Mouse (Mus musculus): ENCODE results near the gene Evi5. TPM values are rescaled to one million over a fixed set of nuclear protein-coding genes. Genes with fewer than 3 reads are reported as not detected.

Evi5 gene
- total and polyA plus RNA-seq, 2 experiments from 2014 or later = 57.7 to 60.1 TPM

GRCm38 (mm10) chr5:107695019-107695418 is 179.9 kb downstream of the Evi5 start:
- no peak for TF ChIP-seq CTCF (IDR thresholded peaks at IDR 0.05; ENCODE audit: low read depth)
- Histone ChIP-seq H3K9ac (replicated peaks; ENCODE audit: low read length) (no peak overlapping the region), H3K4me2 (ENCODE audit: low read depth, low read length) (no peak overlapping the region), H3K27me3 (ENCODE audit: insufficient read depth, low read length) (no peaks in the 10 kb centered on the region), H3K36me3 (ENCODE audit: insufficient read depth, low read length) (no peaks in the 10 kb centered on the region), H3K4me3 (ENCODE audit: low read length) (no peak overlapping the region), H3K4me1 (ENCODE audit: insufficient read depth, low read length) (no peaks in the 10 kb centered on the region), H3K27ac (no peak overlapping the region), H3K9me3 (ENCODE audit: low read length) (no peaks in the 10 kb centered on the region)
- no peak for ATAC-seq
- 88% methylated on average over 3 of the region's 3 CpGs for WGBS
- no peak for DNase-seq (ENCODE audit: low spot score)

Other genes starting within 250 kb of the Evi5 start
- 0.05 TPM in 1 of 2 replicates, not detected in the other for gene Gfi1, start 149.1 kb downstream of the Evi5 start, total RNA-seq (2014; rRNA removed)
- gene Gfi1, start 149.1 kb downstream of the Evi5 start, polyA plus RNA-seq (2015; fragmentation: Nextera tagmentation; extraction: Ambion mirVana) = 0.06 TPM in 1 of 2 replicates, not detected in the other
- not detected in 2 replicates for gene Ube2d2b, start 45.0 kb downstream of the Evi5 start, total RNA-seq (2014; rRNA removed)
- gene Ube2d2b, start 45.0 kb downstream of the Evi5 start, polyA plus RNA-seq (2015; fragmentation: Nextera tagmentation; extraction: Ambion mirVana) = 0.14 and 0.18 TPM in 2 replicates
- gene Rpl5, start 25.4 kb upstream of the Evi5 start, total RNA-seq (2014; rRNA removed) = 78.0 and 106 TPM in 2 replicates
- gene Rpl5, start 25.4 kb upstream of the Evi5 start, polyA plus RNA-seq (2015; fragmentation: Nextera tagmentation; extraction: Ambion mirVana) = 51.7 and 57.8 TPM in 2 replicates
- gene Fam69a, start 112.0 kb upstream of the Evi5 start, total RNA-seq (2014; rRNA removed) = 16.4 and 28.8 TPM in 2 replicates
- 73.6 and 79.5 TPM in 2 replicates for gene Fam69a, start 112.0 kb upstream of the Evi5 start, polyA plus RNA-seq (2015; fragmentation: Nextera tagmentation; extraction: Ambion mirVana)
- 36.0 and 41.4 TPM in 2 replicates for gene Mtf2, start 190.6 kb upstream of the Evi5 start, total RNA-seq (2014; rRNA removed)
- 48.7 and 55.7 TPM in 2 replicates for gene Mtf2, start 190.6 kb upstream of the Evi5 start, polyA plus RNA-seq (2015; fragmentation: Nextera tagmentation; extraction: Ambion mirVana)

Data from hindbrain, postnatal 0 days (tissue).